Mouse (Mus musculus) spleen, embryonic (tissue): ENCODE measurements around the gene Aunip.

Source experiments
- CTCF ChIA-PET: fragments of 350-600 bp; sonication (Branson Sonifier 250); formaldehyde crosslinking; loops from one replicate; lab custom pipeline; 2022; lab: Charles Lee

Aunip gene

GRCm38 (mm10) chr4:134510845-134511411 lies at the start of gene Aunip:
Gene Aunip (plus strand): TSS chr4:134510999.
- CTCF ChIA-PET = no interaction called here

GRCm38 (mm10) chr4:134461252-134461651 lies 49.5 kb upstream of the Aunip start:
- CTCF ChIA-PET = no interaction called here

GRCm38 (mm10) chr4:134465789-134466188 lies 45.0 kb upstream of the Aunip start:
- CTCF ChIA-PET = no interaction called here

- CTCF ChIA-PET = interaction anchor here (0.6 kb wide), 1 partner anchor 66 kb away, joined by 6 read pairs; no protein-coding TSS in a partner anchor
These were observed 44.2 kb upstream of the Aunip start for GRCm38 (mm10) chr4:134466381-134467262.

GRCm38 (mm10) chr4:134467435-134468214 lies 43.2 kb upstream of the Aunip start:
- CTCF ChIA-PET = interaction anchor here (0.6 kb wide), 1 partner anchor 67 kb away, joined by 6 read pairs; no protein-coding TSS in a partner anchor

- CTCF ChIA-PET = interaction anchor here (0.7 kb wide), 1 partner anchor 313 kb away, joined by 4 read pairs; no protein-coding TSS in a partner anchor
These were observed 42.6 kb upstream of the Aunip start, which contains the start of gene Stmn1 for GRCm38 (mm10) chr4:134468215-134468575. Gene Stmn1 (plus strand): TSS chr4:134468320.

GRCm38 (mm10) chr4:134468578-134469266 lies 42.1 kb upstream of the Aunip start:
- CTCF ChIA-PET = interaction anchor here (0.7 kb wide), 1 partner anchor 312 kb away, joined by 4 read pairs; no protein-coding TSS in a partner anchor

- CTCF ChIA-PET = interaction anchor here (0.6 kb wide), 1 partner anchor 740 kb away, joined by 5 read pairs; no protein-coding TSS in a partner anchor
These were observed 41.4 kb upstream of the Aunip start for GRCm38 (mm10) chr4:134469341-134469796.

- CTCF ChIA-PET = interaction anchor here (0.6 kb wide), 1 partner anchor 739 kb away, joined by 5 read pairs; no protein-coding TSS in a partner anchor
These were observed 40.8 kb upstream of the Aunip start for GRCm38 (mm10) chr4:134469985-134470384.

- CTCF ChIA-PET = interaction anchor here (0.6 to 0.7 kb wide), 2 partner anchors 26 to 1282 kb away, joined by 3 to 4 read pairs; no protein-coding TSS in a partner anchor
These were observed 39.3 kb upstream of the Aunip start for GRCm38 (mm10) chr4:134471469-134471868.

- CTCF ChIA-PET = no interaction called here
These were observed 37.0 kb upstream of the Aunip start for GRCm38 (mm10) chr4:134473764-134474163.

- CTCF ChIA-PET = no interaction called here
These were observed 36.6 kb upstream of the Aunip start for GRCm38 (mm10) chr4:134474240-134474639.

- CTCF ChIA-PET = no interaction called here
These were observed 33.9 kb upstream of the Aunip start for GRCm38 (mm10) chr4:134476899-134477298.

- CTCF ChIA-PET = interaction anchor here (0.6 kb wide), 1 partner anchor 82 kb away, joined by 3 read pairs; the partner anchor contains the start of gene Pafah2
These were observed 32.8 kb upstream of the Aunip start for GRCm38 (mm10) chr4:134478031-134478430.

- CTCF ChIA-PET = interaction anchor here (0.7 kb wide), 1 partner anchor 116 kb away, joined by 3 read pairs; no protein-coding TSS in a partner anchor
These were observed 31.0 kb upstream of the Aunip start for GRCm38 (mm10) chr4:134479839-134480238.

GRCm38 (mm10) chr4:134480864-134481263 lies 29.9 kb upstream of the Aunip start:
- CTCF ChIA-PET = no interaction called here

- CTCF ChIA-PET = no interaction called here
These were observed 29.5 kb upstream of the Aunip start for GRCm38 (mm10) chr4:134481270-134481669.

- CTCF ChIA-PET = no interaction called here
These were observed 28.4 kb upstream of the Aunip start for GRCm38 (mm10) chr4:134482442-134482841.

- CTCF ChIA-PET = interaction anchor here (0.7 kb wide), 2 partner anchors 89 to 250 kb away, joined by 6 to 8 read pairs; no protein-coding TSS in a partner anchor
These were observed 27.6 kb upstream of the Aunip start for GRCm38 (mm10) chr4:134483078-134483688.

- CTCF ChIA-PET = interaction anchor here (0.7 kb wide), 2 partner anchors 89 to 249 kb away, joined by 6 to 8 read pairs; no protein-coding TSS in a partner anchor
These were observed 27.1 kb upstream of the Aunip start for GRCm38 (mm10) chr4:134483696-134484095.
